Mouse (Mus musculus) limb, embryonic 15.5 days (tissue): Measurements from ENCODE around the gene Sh3bgrl2. TPM values are rescaled to one million over a fixed set of nuclear protein-coding genes. Genes with fewer than 3 reads are reported as not detected.
"Not testable (repeated sequence)": the region's sequence is repeated elsewhere in the genome, so short reads cannot be mapped to it uniquely, and the experiment has no call there.

Experiments used
- ATAC-seq: fragments of 200-750 bp; cut with Nextera tagmentation; 2 replicates; pipeline ENCODE4 v1.8.0; 2017; ENCODE audit warnings: low read depth, moderate TSS enrichment; ENCODE audit not compliant: insufficient number of reproducible peaks, low FRiP score, low TSS enrichment
- H3K27ac ChIP-seq: fragments of 300-500 bp; sonication (generic); 2 replicates; pipeline ENCODE4 v1.5.1; 2015; ENCODE audit warnings: moderate library complexity, mild to moderate bottlenecking, inconsistent platforms
- H3K27me3 ChIP-seq: fragments of 300-500 bp; sonication (generic); 2 replicates; pipeline ENCODE4 v1.6.1; 2015; ENCODE audit warnings: inconsistent platforms
- H3K36me3 ChIP-seq: fragments of 300-500 bp; sonication (generic); 2 replicates; pipeline ENCODE4 v1.6.1; 2015; ENCODE audit warnings: inconsistent platforms
- H3K4me1 ChIP-seq: fragments of 300-500 bp; sonication (generic); 2 replicates; pipeline ENCODE4 v1.6.1; 2015; ENCODE audit warnings: inconsistent platforms
- H3K4me2 ChIP-seq: fragments of 300-500 bp; sonication (generic); 2 replicates; pipeline ENCODE4 v1.6.1; 2015; ENCODE audit warnings: mild to moderate bottlenecking, inconsistent platforms
- H3K4me3 ChIP-seq: fragments of 300-500 bp; sonication (generic); 2 replicates; pipeline ENCODE4 v1.5.1; 2015; ENCODE audit warnings: mild to moderate bottlenecking, inconsistent platforms
- H3K9ac ChIP-seq: fragments of 300-500 bp; sonication (generic); 2 replicates; pipeline ENCODE4 v1.6.1; 2015; ENCODE audit warnings: inconsistent platforms
- H3K9me3 ChIP-seq: fragments of 300-500 bp; sonication (generic); 2 replicates; pipeline ENCODE4 v1.6.1; 2016; ENCODE audit warnings: inconsistent platforms
- WGBS: fragments of 180-500 bp; shearing (Covaris S2); methylation state at CpG from one replicate; pipeline ENCODE4 v1.1.7; 2015; 5-methylcytosine and 5-hydroxymethylcytosine counted together
- polyA plus RNA-seq: library from polyadenylated mRNA; unstranded; fragments of >200 nt; fragmentation: Nextera tagmentation; extraction: Ambion mirVana; gene quantifications from 2 replicates; pipeline ENCODE4 v1.2.1, GENCODE M21; 2015

The Sh3bgrl2 gene
- polyA plus RNA-seq, result 25.7 and 25.9 TPM in 2 replicates

- H3K27me3 ChIP-seq, result no peaks in the 10 kb centered on the region
- H3K9me3 ChIP-seq, result no peaks in the 10 kb centered on the region
- H3K4me1 ChIP-seq, result peaks cover 7% of the 10 kb centered on the region
- peak within 1 kb of the TSS; percentile 83 for H3K4me2 ChIP-seq
- WGBS, result 2% methylated on average over 76 of the region's 76 CpGs
- H3K4me3 ChIP-seq, result peak within 1 kb of the TSS; percentile 66
- H3K36me3 ChIP-seq, result no peaks in the 10 kb centered on the region
- H3K9ac ChIP-seq, result peak within 1 kb of the TSS; percentile 40
- no peak within 1 kb of the TSS for H3K27ac ChIP-seq
- peak; percentile 78; the same call in 1 of the 2 replicates for ATAC-seq
Observed at GRCm38 (mm10) chr9:83547830-83548689, at the start of gene Sh3bgrl2. Sh3bgrl2 (plus strand) TSS chr9:83548327.

- not testable (repeated sequence) for H3K4me2 ChIP-seq, H3K27ac ChIP-seq, H3K4me1 ChIP-seq, H3K9ac ChIP-seq, H3K36me3 ChIP-seq, H3K27me3 ChIP-seq, H3K4me3 ChIP-seq, ATAC-seq, H3K9me3 ChIP-seq
- WGBS, result 82% methylated on average over 5 of the region's 5 CpGs
Observed at GRCm38 (mm10) chr9:83519081-83519480, 29.0 kb upstream of the Sh3bgrl2 start.

- H3K36me3 ChIP-seq, result no peaks in the 10 kb centered on the region
- no peaks in the 10 kb centered on the region; the same call in 1 of the 2 replicates for H3K9me3 ChIP-seq
- ATAC-seq, result no peak
- H3K4me3 ChIP-seq, result no peak overlapping the region
- WGBS, result 68% methylated on average over 6 of the region's 6 CpGs
- H3K9ac ChIP-seq, result no peak overlapping the region
- no peak overlapping the region for H3K4me2 ChIP-seq
- no peak overlapping the region for H3K27ac ChIP-seq
- H3K27me3 ChIP-seq, result no peaks in the 10 kb centered on the region
- no peaks in the 10 kb centered on the region for H3K4me1 ChIP-seq
Observed at GRCm38 (mm10) chr9:83519510-83520155, 28.5 kb upstream of the Sh3bgrl2 start.

- Histone ChIP-seq H3K4me1 (no peaks in the 10 kb centered on the region), H3K27me3 (no peaks in the 10 kb centered on the region), H3K9ac (no peak overlapping the region), H3K36me3 (no peaks in the 10 kb centered on the region), H3K4me3 (no peak overlapping the region), H3K4me2 (no peak overlapping the region), H3K27ac (no peak overlapping the region), H3K9me3 (no peaks in the 10 kb centered on the region)
- WGBS, result 78% methylated on average over 7 of the region's 7 CpGs
- ATAC-seq, result no peak
Observed at GRCm38 (mm10) chr9:83527341-83528060, 20.6 kb upstream of the Sh3bgrl2 start.

- no peak overlapping the region for H3K9ac ChIP-seq
- H3K4me1 ChIP-seq, result no peaks in the 10 kb centered on the region
- H3K27ac ChIP-seq, result no peak overlapping the region
- no peaks in the 10 kb centered on the region for H3K9me3 ChIP-seq
- WGBS, result 76% methylated on average over 5 of the region's 5 CpGs
- no peaks in the 10 kb centered on the region for H3K36me3 ChIP-seq
- no peak for ATAC-seq
- H3K27me3 ChIP-seq, result no peaks in the 10 kb centered on the region
- H3K4me2 ChIP-seq, result no peak overlapping the region
- H3K4me3 ChIP-seq, result no peak overlapping the region
Observed at GRCm38 (mm10) chr9:83533044-83533769, 14.9 kb upstream of the Sh3bgrl2 start.

- ATAC-seq, result no peak
- Histone ChIP-seq H3K36me3 (no peaks in the 10 kb centered on the region), H3K27me3 (no peaks in the 10 kb centered on the region), H3K9me3 (no peaks in the 10 kb centered on the region), H3K9ac (no peak overlapping the region), H3K4me1 (no peaks in the 10 kb centered on the region), H3K4me2 (no peak overlapping the region), H3K27ac (no peak overlapping the region), H3K4me3 (no peak overlapping the region)
- WGBS, result 91% methylated on average over 4 of the region's 4 CpGs
Observed at GRCm38 (mm10) chr9:83536959-83537358, 11.2 kb upstream of the Sh3bgrl2 start.

- Histone ChIP-seq H3K4me1 (no peaks in the 10 kb centered on the region), H3K9me3 (no peaks in the 10 kb centered on the region), H3K36me3 (no peaks in the 10 kb centered on the region), H3K27me3 (no peaks in the 10 kb centered on the region), H3K27ac (no peak overlapping the region), H3K9ac (no peak overlapping the region), H3K4me2 (no peak overlapping the region), H3K4me3 (no peak overlapping the region)
- ATAC-seq, result no peak
- WGBS, result 45% methylated on average over 2 of the region's 2 CpGs
Observed at GRCm38 (mm10) chr9:83537510-83537909, 10.6 kb upstream of the Sh3bgrl2 start.

- no peak for ATAC-seq
- Histone ChIP-seq H3K9me3 (no peaks in the 10 kb centered on the region), H3K9ac (no peak overlapping the region), H3K27ac (no peak overlapping the region), H3K27me3 (no peaks in the 10 kb centered on the region), H3K4me2 (no peak overlapping the region), H3K4me3 (no peak overlapping the region), H3K36me3 (no peaks in the 10 kb centered on the region), H3K4me1 (no peaks in the 10 kb centered on the region)
- 46% methylated on average over 15 of the region's 15 CpGs for WGBS
Observed at GRCm38 (mm10) chr9:83537921-83538536, 10.1 kb upstream of the Sh3bgrl2 start.

- Histone ChIP-seq H3K27me3 (no peaks in the 10 kb centered on the region), H3K4me3 (no peak overlapping the region), H3K4me2 (no peak overlapping the region), H3K4me1 (no peaks in the 10 kb centered on the region), H3K9ac (no peak overlapping the region), H3K27ac (no peak overlapping the region), H3K36me3 (no peaks in the 10 kb centered on the region), H3K9me3 (no peaks in the 10 kb centered on the region)
- ATAC-seq, result no peak
- WGBS, result 77% methylated on average over 14 of the region's 14 CpGs
Observed at GRCm38 (mm10) chr9:83539809-83540491, 8.2 kb upstream of the Sh3bgrl2 start.

- no peaks in the 10 kb centered on the region for H3K27me3 ChIP-seq
- no peak overlapping the region for H3K4me2 ChIP-seq
- no peak for ATAC-seq
- H3K9me3 ChIP-seq, result no peaks in the 10 kb centered on the region
- no peak overlapping the region for H3K9ac ChIP-seq
- WGBS, result 90% methylated on average over 4 of the region's 4 CpGs
- H3K4me1 ChIP-seq, result no peaks in the 10 kb centered on the region
- no peaks in the 10 kb centered on the region for H3K36me3 ChIP-seq
- no peak overlapping the region for H3K27ac ChIP-seq
- no peak overlapping the region for H3K4me3 ChIP-seq
Observed at GRCm38 (mm10) chr9:83540492-83540857, 7.7 kb upstream of the Sh3bgrl2 start.

- no peaks in the 10 kb centered on the region for H3K27me3 ChIP-seq
- H3K27ac ChIP-seq, result no peak overlapping the region
- no peak overlapping the region for H3K9ac ChIP-seq
- H3K4me2 ChIP-seq, result no peak overlapping the region
- no peaks in the 10 kb centered on the region for H3K4me1 ChIP-seq
- 69% methylated on average over 3 of the region's 3 CpGs for WGBS
- H3K4me3 ChIP-seq, result no peak overlapping the region
- H3K9me3 ChIP-seq, result no peaks in the 10 kb centered on the region
- no peaks in the 10 kb centered on the region for H3K36me3 ChIP-seq
- no peak for ATAC-seq
Observed at GRCm38 (mm10) chr9:83540975-83541374, 7.2 kb upstream of the Sh3bgrl2 start.
